Comparison of ENCODE assay signal across 8 mouse cellular contexts in genomic region chr12:24592956-24593672, GRCm38 (mm10). TPM values are rescaled to one million over a fixed set of nuclear protein-coding genes. Genes with fewer than 3 reads are reported as not detected.
DNase-seq lines count a peak whose midpoint lies in the region; ATAC-seq and TF ChIP-seq lines count a peak whose summit lies in the region.

No protein-coding gene starts in this region.

- peak overlapping the region; percentile 65 for H3K4me3 ChIP-seq in gastrocnemius, adult 2 months
- no peak overlapping the region for H3K4me3 ChIP-seq in hindbrain, embryonic 14.5 days (replicated peaks; ENCODE audit: low read length)

- 13% methylated on average over 22 of the region's 22 CpGs for WGBS in hindbrain, embryonic 14.5 days

- peak overlapping the region; percentile 32 for H3K4me2 ChIP-seq in hindbrain, embryonic 14.5 days (replicated peaks)

- peak overlapping the region; percentile 2; the same call in 1 of the 2 replicates for H3K9ac ChIP-seq in hindbrain, embryonic 14.5 days

- H3K9me3 ChIP-seq in hindbrain, embryonic 14.5 days (ENCODE audit: control insufficient read depth, low read length) = no peaks in the 10 kb centered on the region

- no peaks in the 10 kb centered on the region for H3K27me3 ChIP-seq in hindbrain, embryonic 14.5 days (ENCODE audit: control insufficient read depth, insufficient read depth, low read length)

- H3K4me1 ChIP-seq in hindbrain, embryonic 14.5 days (replicated peaks; ENCODE audit: control insufficient read depth, insufficient read depth, low read length) = 0 out of 2 replicates have a peak, but pooled peaks cover 3% of the 10 kb centered on the region

- no peak for TF ChIP-seq CTCF in gastrocnemius, adult 2 months (IDR thresholded peaks at IDR 0.05)

- peak; percentile 85 for ATAC-seq in CD4-positive, CD25-positive, alpha-beta regulatory T cell, adult 4 months
- no peak for ATAC-seq in hindbrain, embryonic 14.5 days (ENCODE audit: low FRiP score)
- ATAC-seq in megakaryocyte progenitor cell, adult 5-6 weeks (replicated peaks; ENCODE audit: poor library complexity) = peak; percentile 91

- intact Hi-C loops in gastrocnemius, adult 2 months (cut with DNase I) = no loop called here
- intact Hi-C loops in left cerebral cortex, postnatal 25 days (cut with DNase I) = no loop called here

- H3K27ac ChIP-seq in gastrocnemius, adult 2 months = peak overlapping the region; percentile 63
- H3K27ac ChIP-seq in hindbrain, embryonic 14.5 days = no peak overlapping the region

- H3K36me3 ChIP-seq in hindbrain, embryonic 14.5 days (replicated peaks; ENCODE audit: control insufficient read depth, insufficient read depth) = no peaks in the 10 kb centered on the region

- DNase-seq in adrenal gland, postnatal 36 days = peak; percentile 88 to 90
- DNase-seq in gastrocnemius, adult 2 months = peak; percentile 87
- DNase-seq in hindbrain, embryonic 14.5 days (ENCODE audit: low spot score) = no peak
- peak; percentile 49 to 71 for DNase-seq in left cerebral cortex, postnatal 25 days (ENCODE audit: low spot score in 2 of 2)
- peak; percentile 68 to 69 for DNase-seq in right cerebral cortex, adult 2 months (ENCODE audit: low spot score in 2 of 2)
- peak; percentile 85 for DNase-seq in urinary bladder, postnatal 14 days (ENCODE audit: low spot score)

RNA-seq across cellular contexts. Expression of gene Grhl1, which starts 21.0 kb away (rescaled TPM):
- polyA plus RNA-seq in CD4-positive, CD25-positive, alpha-beta regulatory T cell, adult 4 months (2017; shearing (Covaris generic)) = 1 to 10 TPM; 2.9 to 3.1 TPM
- 1 to 10 TPM in 1 of 2 experiments, under 1 TPM in 1; 0.56 to 1.1 TPM for total RNA-seq in adrenal gland, postnatal 36 days (2021)
- total RNA-seq in gastrocnemius, adult 2 months (2021) = under 1 TPM; 0.17 to 0.59 TPM
- polyA plus RNA-seq in hindbrain, embryonic 14.5 days (2014; fragmentation: Nextera tagmentation; extraction: Ambion mirVana) = 0.58 and 1.1 TPM in 2 replicates
- total RNA-seq in left cerebral cortex, postnatal 25 days (2021) = 10 to 100 TPM; 11.1 to 11.4 TPM
- total RNA-seq in megakaryocyte progenitor cell, adult 5-6 weeks (2015) = 0.22 and 0.49 TPM in 2 replicates
- 0.20 and 0.42 TPM in 2 replicates for total RNA-seq in megakaryocyte progenitor cell, adult 5-6 weeks (2017)

RNA-seq across cellular contexts. Expression of gene Klf11, which starts 58.0 kb away (rescaled TPM):
- polyA plus RNA-seq in CD4-positive, CD25-positive, alpha-beta regulatory T cell, adult 4 months (2017; shearing (Covaris generic)) = 1 to 10 TPM; 2.2 to 3.1 TPM
- total RNA-seq in adrenal gland, postnatal 36 days (2021) = 10 to 100 TPM; 12.8 to 14.2 TPM
- 1 to 10 TPM; 4.1 to 7.9 TPM for total RNA-seq in gastrocnemius, adult 2 months (2021)
- polyA plus RNA-seq in hindbrain, embryonic 14.5 days (2014; fragmentation: Nextera tagmentation; extraction: Ambion mirVana) = 17.2 and 17.9 TPM in 2 replicates
- 1 to 10 TPM; 5.6 to 7.0 TPM for total RNA-seq in left cerebral cortex, postnatal 25 days (2021)
- 7.4 and 9.1 TPM in 2 replicates for total RNA-seq in megakaryocyte progenitor cell, adult 5-6 weeks (2015)
- 6.6 and 7.8 TPM in 2 replicates for total RNA-seq in megakaryocyte progenitor cell, adult 5-6 weeks (2017)

Comparison
In these comparisons a context has a peak if more than half of its experiments do, and no peak if none do; other contexts are left out.
1. RNA of gene Grhl1, which starts 21.0 kb away (total RNA-seq): 11.1 to 11.4 TPM in left cerebral cortex, postnatal 25 days; 0.56 to 1.1 TPM in adrenal gland, postnatal 36 days, 0.17 to 0.59 TPM in gastrocnemius, adult 2 months and 0.20 to 0.49 TPM in megakaryocyte progenitor cell, adult 5-6 weeks; every median in the first group is over 4 times any median in the second.